Mouse (Mus musculus) embryonic facial prominence, embryonic 12.5 days (tissue): Measurements from ENCODE around the gene Appbp2. TPM values are rescaled to one million over a fixed set of nuclear protein-coding genes. Genes with fewer than 3 reads are reported as not detected.

Experiments
- ATAC-seq: fragments of 200-750 bp; cut with Nextera tagmentation; 2 replicates; pipeline ENCODE4 v1.8.0; 2017; ENCODE audit not compliant: insufficient number of reproducible peaks, insufficient read depth, low FRiP score, low TSS enrichment
- H3K27ac ChIP-seq: fragments of 300-500 bp; sonication (generic); 2 replicates; pipeline ENCODE4 v1.5.1; 2016; ENCODE audit warnings: mild to moderate bottlenecking
- H3K27me3 ChIP-seq: fragments of 300-500 bp; sonication (generic); 2 replicates; pipeline ENCODE4 v1.6.1; 2016; ENCODE audit warnings: mild to moderate bottlenecking, moderate library complexity
- H3K36me3 ChIP-seq: fragments of 300-500 bp; sonication (generic); 2 replicates; pipeline ENCODE4 v1.6.1; 2016; ENCODE audit warnings: mild to moderate bottlenecking
- H3K4me1 ChIP-seq: fragments of 300-500 bp; sonication (generic); 2 replicates; pipeline ENCODE4 v1.6.1; 2016
- H3K4me2 ChIP-seq: fragments of 300-500 bp; sonication (generic); replicated peaks from 2 replicates; pipeline ENCODE4 v1.6.1; 2016; ENCODE audit warnings: mild to moderate bottlenecking, moderate library complexity
- H3K4me3 ChIP-seq: fragments of 300-500 bp; sonication (generic); 2 replicates; pipeline ENCODE4 v1.5.1; 2016; ENCODE audit warnings: mild to moderate bottlenecking
- H3K9ac ChIP-seq: fragments of 300-500 bp; sonication (generic); 2 replicates; pipeline ENCODE4 v1.6.1; 2016; ENCODE audit warnings: mild to moderate bottlenecking, moderate library complexity
- H3K9me3 ChIP-seq: fragments of 300-500 bp; sonication (generic); 2 replicates; pipeline ENCODE4 v1.6.1; 2016; ENCODE audit warnings: mild to moderate bottlenecking, moderate library complexity
- WGBS: fragments of 180-500 bp; shearing (Covaris S2); methylation state at CpG from one replicate; pipeline ENCODE4 v1.1.7; 2016; 5-methylcytosine and 5-hydroxymethylcytosine counted together
- polyA plus RNA-seq: library from polyadenylated mRNA; unstranded; fragments of >200 nt; fragmentation: Nextera tagmentation; extraction: Ambion mirVana; gene quantifications from 2 replicates; pipeline ENCODE4 v1.2.1, GENCODE M21; 2016

Appbp2 gene
- 45.4 and 48.6 TPM in 2 replicates for polyA plus RNA-seq

DNA sequence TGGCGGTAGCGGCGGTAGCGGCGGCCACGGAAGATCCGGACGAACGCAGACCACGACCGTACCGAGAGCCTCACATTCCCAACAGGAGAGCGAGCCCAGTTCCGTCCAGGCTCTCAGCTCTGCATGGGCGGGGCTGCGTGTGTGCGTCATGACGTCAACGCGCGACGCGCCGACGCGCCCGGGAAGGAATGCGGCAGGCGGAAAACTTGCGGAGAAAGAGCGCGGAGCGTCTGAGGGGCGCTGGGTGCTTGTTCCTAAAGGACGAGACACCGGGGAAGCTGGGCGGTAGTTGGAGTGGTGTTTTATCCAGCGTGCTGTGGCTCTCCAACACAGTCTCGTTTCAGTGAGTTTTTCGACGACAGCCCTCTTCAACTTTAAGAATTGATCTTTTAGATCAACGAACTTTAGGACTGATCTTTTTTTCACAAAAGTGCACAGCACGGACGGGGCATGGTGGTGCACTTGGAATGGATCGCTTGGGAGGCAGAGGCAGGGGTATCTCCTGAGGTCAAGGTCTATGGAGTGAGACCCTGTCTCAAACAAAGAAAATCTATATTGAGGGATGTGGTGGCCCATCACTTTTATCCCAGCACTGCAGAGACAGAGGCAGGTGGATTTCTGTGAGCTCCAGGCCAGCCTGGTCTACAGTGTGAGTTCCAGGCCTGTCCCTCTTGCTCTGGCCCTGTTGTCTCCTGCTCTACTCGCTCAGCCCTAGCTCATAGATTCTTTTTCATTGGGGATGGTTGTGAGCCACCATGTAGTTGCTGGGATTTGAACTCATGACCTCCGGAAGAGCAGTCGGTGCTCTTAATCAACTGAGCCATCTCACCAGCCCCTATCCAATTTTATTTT lies at the start of gene Appbp2:
Gene Appbp2 (minus strand): TSS at position 141 of the 852 bp plus-strand sequence.
- 6% methylated on average over 48 of the region's 48 CpGs for WGBS
- peak; percentile 94 for ATAC-seq
- no peaks in the 10 kb centered on the region for H3K9me3 ChIP-seq

DNA sequence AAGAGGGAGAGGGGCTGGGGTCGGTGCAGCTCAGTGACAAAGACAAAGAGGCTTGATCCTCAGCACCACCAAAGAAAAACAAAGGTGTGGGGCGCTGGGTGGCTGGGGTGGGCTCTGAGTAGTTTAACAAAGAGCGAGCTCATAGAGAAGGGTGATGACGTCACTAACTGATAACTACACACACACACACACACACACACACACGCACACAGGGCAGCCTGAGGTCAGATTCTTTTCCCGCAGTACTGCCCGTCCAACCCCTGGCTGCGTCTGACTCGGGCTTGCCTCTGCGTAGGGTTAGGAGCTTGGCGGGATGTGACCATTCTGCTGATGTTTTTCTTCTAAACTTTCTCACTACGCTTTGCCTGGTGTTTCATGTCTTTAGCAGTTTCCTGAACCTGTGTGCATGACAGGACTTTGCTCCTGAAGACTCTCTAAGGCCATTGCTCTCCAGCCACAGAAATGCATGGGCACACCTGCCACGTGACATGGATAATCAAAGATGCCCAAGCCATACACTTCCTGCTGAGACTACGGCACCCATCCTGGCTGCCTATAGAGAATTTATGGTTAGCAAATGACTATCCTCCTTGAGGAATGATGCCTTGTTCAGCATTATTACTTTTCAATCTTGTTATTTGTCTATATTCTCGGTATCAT lies 46.4 kb upstream of the Appbp2 start:
- Histone ChIP-seq H3K9ac (no peak overlapping the region), H3K4me1 (0 out of 2 replicates have a peak, but pooled peaks cover 5% of the 10 kb centered on the region)
- whole genome bisulfite sequencing, result 80% methylated on average over 15 of the region's 15 CpGs

More for the DNA sequence above, at the start of gene Appbp2:
- Histone ChIP-seq H3K27me3 (no peaks in the 10 kb centered on the region), H3K27ac (peak within 1 kb of the TSS; percentile 99), H3K4me1 (peaks cover 8% of the 10 kb centered on the region), H3K4me3 (peak within 1 kb of the TSS; percentile 82), H3K4me2 (peak within 1 kb of the TSS; percentile 79), H3K9ac (peak within 1 kb of the TSS; percentile 87), H3K36me3 (peaks cover 9% of the 10 kb centered on the region; the same call in 1 of the 2 replicates)

DNA sequence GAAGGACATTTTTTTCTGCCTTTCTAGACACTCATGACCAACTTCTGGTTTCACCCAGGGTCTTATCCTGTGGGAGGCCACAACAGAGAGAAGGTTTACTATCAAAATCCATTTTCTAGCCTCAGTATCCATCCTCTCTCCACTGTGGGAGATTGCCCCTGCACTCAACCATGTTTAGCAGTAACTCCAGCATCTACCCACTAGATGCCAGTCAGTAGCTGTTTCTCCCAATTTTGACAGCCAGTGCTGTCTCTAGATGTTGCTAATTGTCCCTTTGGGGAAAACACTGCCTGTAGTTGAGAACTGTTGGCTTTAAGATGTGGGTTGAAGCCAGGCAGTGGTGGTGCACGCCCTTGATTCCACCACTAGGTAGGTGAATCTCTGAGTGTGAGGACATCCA lies 43.2 kb upstream of the Appbp2 start:
- H3K27ac ChIP-seq, result no peak overlapping the region
- no peaks in the 10 kb centered on the region for H3K27me3 ChIP-seq
- H3K9me3 ChIP-seq, result no peaks in the 10 kb centered on the region
- no peak overlapping the region for H3K4me3 ChIP-seq
- H3K9ac ChIP-seq, result no peak overlapping the region
- 0 out of 2 replicates have a peak, but pooled peaks cover 5% of the 10 kb centered on the region for H3K4me1 ChIP-seq
- WGBS, result 80% methylated on average over 1 of the region's 1 CpGs
- no peaks in the 10 kb centered on the region for H3K36me3 ChIP-seq
- no peak for ATAC-seq
- H3K4me2 ChIP-seq, result no peak overlapping the region

More for the DNA sequence above, 46.4 kb upstream of the Appbp2 start:
- no peaks in the 10 kb centered on the region for H3K27me3 ChIP-seq
- no peak overlapping the region for H3K4me3 ChIP-seq
- H3K9me3 ChIP-seq, result no peaks in the 10 kb centered on the region
- H3K36me3 ChIP-seq, result no peaks in the 10 kb centered on the region
- ATAC-seq, result no peak
- H3K27ac ChIP-seq, result no peak overlapping the region
- H3K4me2 ChIP-seq, result no peak overlapping the region

DNA sequence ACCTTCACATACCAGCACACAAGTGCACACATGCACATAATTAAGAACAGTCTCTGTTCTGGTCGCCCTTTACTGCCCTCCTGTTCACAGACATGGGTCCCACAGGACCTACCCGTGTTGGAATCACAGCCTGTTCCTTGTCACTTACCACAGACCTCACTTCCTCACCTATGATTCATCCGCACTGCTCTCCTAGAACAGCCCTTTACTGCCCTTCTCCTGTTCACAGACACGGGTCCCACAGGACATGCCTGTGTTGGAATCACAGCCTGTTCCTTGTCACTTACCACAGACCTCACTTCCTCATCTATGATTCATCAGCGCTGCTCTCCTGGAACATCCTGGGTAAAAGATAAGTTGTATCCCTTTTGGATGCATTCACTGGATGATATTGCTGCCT lies 42.7 kb upstream of the Appbp2 start:
- H3K9ac ChIP-seq, result no peak overlapping the region
- no peak overlapping the region for H3K4me3 ChIP-seq
- WGBS, result 54% methylated on average over 5 of the region's 5 CpGs
- no peaks in the 10 kb centered on the region for H3K36me3 ChIP-seq
- 0 out of 2 replicates have a peak, but pooled peaks cover 5% of the 10 kb centered on the region for H3K4me1 ChIP-seq
- ATAC-seq, result no peak
- H3K4me2 ChIP-seq, result no peak overlapping the region
- H3K27me3 ChIP-seq, result no peaks in the 10 kb centered on the region
- H3K27ac ChIP-seq, result no peak overlapping the region
- no peaks in the 10 kb centered on the region for H3K9me3 ChIP-seq

DNA sequence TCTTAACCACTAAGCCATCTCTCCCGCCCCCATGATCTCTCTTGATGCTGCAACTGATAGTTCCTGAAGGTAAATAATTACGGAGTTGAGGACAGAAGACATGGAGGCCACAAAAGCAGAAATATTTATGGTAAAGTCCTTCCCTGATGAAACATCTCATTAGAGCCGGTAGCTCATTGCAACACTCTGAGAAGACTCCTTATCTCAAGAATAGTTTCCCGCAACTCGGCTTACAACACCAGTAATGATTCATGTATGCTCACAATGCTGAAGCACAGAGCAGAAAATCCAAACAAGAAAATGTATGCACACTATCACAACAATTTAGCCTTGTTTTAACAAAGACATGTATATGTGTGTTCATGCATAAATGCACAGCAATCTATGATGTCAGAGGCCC lies 40.2 kb upstream of the Appbp2 start:
- no peak overlapping the region for H3K4me2 ChIP-seq
- no peak for ATAC-seq
- H3K36me3 ChIP-seq, result no peaks in the 10 kb centered on the region
- 94% methylated on average over 5 of the region's 5 CpGs for WGBS
- H3K9me3 ChIP-seq, result no peaks in the 10 kb centered on the region
- H3K27me3 ChIP-seq, result no peaks in the 10 kb centered on the region
- no peak overlapping the region for H3K27ac ChIP-seq
- no peak overlapping the region for H3K4me3 ChIP-seq
- no peak overlapping the region for H3K9ac ChIP-seq
- 0 out of 2 replicates have a peak, but pooled peaks cover 5% of the 10 kb centered on the region for H3K4me1 ChIP-seq

DNA sequence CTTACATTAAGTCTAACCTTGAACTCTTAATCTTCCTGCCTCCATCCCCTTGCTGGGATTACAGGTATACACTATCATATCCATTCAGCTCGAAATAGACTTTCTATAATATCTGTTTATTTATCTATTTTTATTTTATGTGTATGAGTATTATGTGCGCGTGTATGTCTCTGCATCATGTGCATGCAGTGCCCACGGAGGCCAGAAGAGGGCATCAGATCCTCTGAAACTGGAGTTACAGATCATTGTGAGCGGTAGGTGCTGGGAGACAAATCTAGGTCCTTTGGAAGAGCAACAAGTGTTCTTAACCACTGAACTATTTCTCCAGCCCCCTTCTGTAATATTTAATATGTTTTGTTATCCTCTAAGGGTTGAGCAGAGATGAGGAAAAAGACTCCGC lies 38.4 kb upstream of the Appbp2 start:
- Histone ChIP-seq H3K4me1 (0 out of 2 replicates have a peak, but pooled peaks cover 5% of the 10 kb centered on the region), H3K4me2 (no peak overlapping the region), H3K27ac (no peak overlapping the region), H3K9me3 (no peaks in the 10 kb centered on the region), H3K36me3 (no peaks in the 10 kb centered on the region), H3K9ac (no peak overlapping the region), H3K4me3 (no peak overlapping the region), H3K27me3 (no peaks in the 10 kb centered on the region)
- ATAC-seq, result no peak
- WGBS, result 69% methylated on average over 6 of the region's 6 CpGs

DNA sequence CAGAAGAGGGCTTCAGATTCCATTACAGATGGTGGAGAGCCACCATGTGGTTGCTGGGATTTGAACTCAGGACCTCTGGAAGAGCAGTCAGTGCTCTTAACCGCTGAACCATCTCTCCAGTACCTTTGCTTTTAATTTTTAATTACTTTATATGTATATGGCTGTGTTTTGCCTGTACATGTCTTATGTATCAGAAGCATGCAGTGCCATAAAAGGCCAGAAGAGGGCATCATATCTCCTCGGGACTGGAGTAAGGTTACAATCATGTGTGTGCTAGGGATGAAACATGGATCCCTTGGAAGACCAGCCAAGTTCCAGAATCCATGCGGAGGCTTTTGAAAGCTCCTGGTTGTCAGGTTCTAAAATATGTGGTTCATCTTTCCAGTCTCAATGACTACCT lies 35.7 kb upstream of the Appbp2 start:
- Histone ChIP-seq H3K9ac (no peak overlapping the region), H3K27me3 (no peaks in the 10 kb centered on the region), H3K4me2 (no peak overlapping the region), H3K4me1 (no peaks in the 10 kb centered on the region), H3K4me3 (no peak overlapping the region), H3K36me3 (no peaks in the 10 kb centered on the region), H3K9me3 (no peaks in the 10 kb centered on the region), H3K27ac (no peak overlapping the region)
- 56% methylated on average over 3 of the region's 3 CpGs for WGBS
- ATAC-seq, result no peak

DNA sequence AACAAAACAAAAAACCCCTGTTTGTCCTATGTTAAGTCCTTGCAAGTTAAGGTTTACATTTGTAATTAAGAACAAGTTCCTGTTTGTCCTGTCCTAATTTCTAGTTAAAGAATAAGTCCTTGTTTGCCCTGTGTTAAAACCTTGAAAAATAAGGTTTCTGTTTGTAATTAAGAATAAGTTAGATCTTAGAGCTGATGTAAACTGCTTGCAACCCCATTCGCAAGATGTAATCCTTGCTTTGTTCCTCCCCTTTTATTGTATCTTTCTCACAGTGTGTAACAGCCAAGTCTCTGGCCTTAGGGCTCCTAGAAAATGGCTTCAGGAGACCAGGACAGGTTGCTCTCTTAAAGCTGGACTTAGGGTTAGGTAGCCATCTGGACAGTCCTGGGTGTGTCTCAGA lies 32.5 kb upstream of the Appbp2 start:
- no peak overlapping the region for H3K27ac ChIP-seq
- ATAC-seq, result no peak
- H3K4me2 ChIP-seq, result no peak overlapping the region
- WGBS, result 76% methylated on average over 1 of the region's 1 CpGs
- H3K36me3 ChIP-seq, result no peaks in the 10 kb centered on the region
- no peaks in the 10 kb centered on the region for H3K4me1 ChIP-seq
- no peak overlapping the region for H3K9ac ChIP-seq
- H3K4me3 ChIP-seq, result no peak overlapping the region
- H3K27me3 ChIP-seq, result no peaks in the 10 kb centered on the region
- no peaks in the 10 kb centered on the region for H3K9me3 ChIP-seq

DNA sequence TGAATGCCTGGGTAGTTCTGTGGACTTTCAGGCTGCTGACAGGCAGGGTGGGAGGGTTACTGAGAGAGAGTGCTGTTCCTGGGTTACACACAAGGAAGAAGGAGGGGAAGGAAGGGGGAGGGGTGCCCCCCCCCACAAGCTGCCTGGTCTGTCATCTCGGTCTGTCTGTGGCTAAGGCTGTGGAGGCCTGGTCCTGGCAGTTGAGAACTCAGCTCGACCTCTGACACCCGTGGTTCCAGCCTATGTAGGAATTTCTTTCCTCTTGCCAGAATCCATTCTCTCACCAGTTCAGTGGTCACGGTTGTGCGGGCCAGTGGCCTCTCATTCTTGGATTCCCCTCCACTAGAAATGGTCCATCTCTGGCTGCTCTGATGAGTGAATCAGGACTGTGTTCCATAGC lies 29.7 kb upstream of the Appbp2 start:
- WGBS, result 51% methylated on average over 5 of the region's 5 CpGs

DNA sequence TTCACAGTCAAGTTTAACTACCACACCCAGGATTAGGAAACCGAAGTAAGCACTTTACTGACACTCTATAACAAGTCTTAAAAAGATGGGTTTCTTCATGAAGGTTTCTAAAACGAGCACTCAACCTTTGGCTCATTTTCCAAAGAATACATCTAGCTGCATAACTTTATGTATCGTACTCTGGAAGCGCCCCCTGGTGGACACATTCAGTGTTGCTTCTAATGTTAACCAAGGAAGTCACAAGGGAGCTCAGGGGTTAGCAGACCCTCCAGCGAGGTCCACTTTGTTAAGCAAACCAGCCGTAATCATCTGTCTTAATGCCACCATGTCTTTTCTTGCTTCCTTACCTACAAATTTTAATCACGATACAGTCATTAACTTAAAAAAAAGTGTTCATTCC lies 26.3 kb upstream of the Appbp2 start:
- no peak for ATAC-seq
- Histone ChIP-seq H3K4me3 (no peak overlapping the region), H3K36me3 (no peaks in the 10 kb centered on the region), H3K27me3 (no peaks in the 10 kb centered on the region), H3K27ac (no peak overlapping the region), H3K9me3 (no peaks in the 10 kb centered on the region), H3K9ac (no peak overlapping the region), H3K4me1 (no peaks in the 10 kb centered on the region), H3K4me2 (no peak overlapping the region)
- 35% methylated on average over 7 of the region's 7 CpGs for WGBS

More for the DNA sequence above, 29.7 kb upstream of the Appbp2 start:
- H3K27me3 ChIP-seq, result no peaks in the 10 kb centered on the region
- no peak overlapping the region for H3K4me2 ChIP-seq
- H3K27ac ChIP-seq, result no peak overlapping the region
- no peak for ATAC-seq
- no peaks in the 10 kb centered on the region for H3K4me1 ChIP-seq
- no peak overlapping the region for H3K4me3 ChIP-seq
- no peak overlapping the region for H3K9ac ChIP-seq
- H3K9me3 ChIP-seq, result no peaks in the 10 kb centered on the region
- no peaks in the 10 kb centered on the region for H3K36me3 ChIP-seq

DNA sequence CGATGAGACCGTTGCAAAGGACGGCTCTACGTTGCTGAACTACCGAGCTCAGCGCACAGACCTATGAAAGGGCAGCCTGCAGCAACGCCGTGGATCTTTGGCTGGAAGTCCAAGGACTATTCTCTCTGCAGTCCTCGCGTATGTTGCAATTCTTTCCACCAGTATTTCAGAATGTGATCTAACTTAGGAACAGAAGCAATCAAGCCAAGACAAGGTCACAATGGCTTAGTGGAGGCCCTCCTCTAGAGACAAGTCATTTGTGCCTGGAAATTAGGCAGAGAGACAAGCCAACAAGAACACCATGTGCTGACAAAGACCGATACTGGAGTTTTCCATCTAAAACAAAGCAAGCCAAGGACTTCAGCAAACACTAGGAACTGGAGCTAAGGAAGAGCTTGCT lies 24.0 kb upstream of the Appbp2 start:
- WGBS, result 88% methylated on average over 11 of the region's 11 CpGs
- ATAC-seq, result no peak
- no peak overlapping the region for H3K27ac ChIP-seq
- no peak overlapping the region for H3K4me3 ChIP-seq
- H3K9me3 ChIP-seq, result no peaks in the 10 kb centered on the region
- no peaks in the 10 kb centered on the region for H3K4me1 ChIP-seq
- no peak overlapping the region for H3K4me2 ChIP-seq
- no peaks in the 10 kb centered on the region for H3K27me3 ChIP-seq
- H3K36me3 ChIP-seq, result no peaks in the 10 kb centered on the region
- H3K9ac ChIP-seq, result no peak overlapping the region
